Mouse (Mus musculus): ENCODE results near the gene Hspd1. TPM values are rescaled to one million over a fixed set of nuclear protein-coding genes. Genes with fewer than 3 reads are reported as not detected.

Gene Hspd1
- polyA plus RNA-seq, 1 experiment from 2014 or later: 571 TPM

Other genes with a start within 250 kb of the Hspd1 start
- gene Ankrd44, start 161.9 kb downstream of the Hspd1 start, polyA plus RNA-seq (2016; fragmentation: Nextera tagmentation; extraction: Ambion mirVana): 7.8 and 10.8 TPM in 2 replicates
- gene Sf3b1, start 60.8 kb downstream of the Hspd1 start, polyA plus RNA-seq (2016; fragmentation: Nextera tagmentation; extraction: Ambion mirVana): 286 and 291 TPM in 2 replicates
- 24.1 and 27.1 TPM in 2 replicates for gene Coq10b, start 35.5 kb downstream of the Hspd1 start, polyA plus RNA-seq (2016; fragmentation: Nextera tagmentation; extraction: Ambion mirVana)
- 477 and 642 TPM in 2 replicates for gene Hspe1, start 111 bp downstream of the Hspd1 start, polyA plus RNA-seq (2016; fragmentation: Nextera tagmentation; extraction: Ambion mirVana)
- gene Mob4, start 43.0 kb upstream of the Hspd1 start, polyA plus RNA-seq (2016; fragmentation: Nextera tagmentation; extraction: Ambion mirVana): 129 and 135 TPM in 2 replicates
- gene Rftn2, start 138.5 kb upstream of the Hspd1 start, polyA plus RNA-seq (2016; fragmentation: Nextera tagmentation; extraction: Ambion mirVana): 5.8 TPM in 2 replicates
- gene Mars2, start 148.9 kb upstream of the Hspd1 start, polyA plus RNA-seq (2016; fragmentation: Nextera tagmentation; extraction: Ambion mirVana): 2.8 and 3.2 TPM in 2 replicates

Measured in midbrain, embryonic 10.5 days (tissue).